ENCODE assay signal across 8 mouse cellular contexts in genomic region chr13:43112280-43112679, GRCm38 (mm10). TPM values are rescaled to one million over a fixed set of nuclear protein-coding genes. Genes with fewer than 3 reads are reported as not detected.
DNase-seq lines count a peak whose midpoint lies in the region.

No protein-coding gene starts in this region.

- peak; percentile 52 for DNase-seq in brain, embryonic 18.5 days (ENCODE audit: low read depth, low spot score)
- DNase-seq in cerebellum, adult 8-10 months, result peak; percentile 84
- DNase-seq in layer of hippocampus, adult 11-12 months (ENCODE audit: low spot score), result peak; percentile 63
- peak; percentile 96 for DNase-seq in left cerebral cortex, postnatal 4 days
- DNase-seq in thymus, adult 18-20 months, result no peak
- DNase-seq in thymus, postnatal 14 days, result no peak
- DNase-seq in ovary, postnatal 36 days (ENCODE audit: low spot score), result no peak
- DNase-seq in embryo, embryonic 10.5 days (ENCODE audit: low spot score), result no peak

- intact Hi-C loops in left cerebral cortex, postnatal 4 days (cut with DNase I), result no loop called here

RNA-seq across cellular contexts. Expression of gene Tbc1d7, which starts 59.0 kb away (rescaled TPM):
- 10 to 100 TPM; 34.5 to 37.3 TPM for total RNA-seq in left cerebral cortex, postnatal 4 days (2021)

Comparison
In these comparisons a context has a peak if more than half of its experiments do, and no peak if none do; other contexts are left out.
1. DNase-seq: peak in brain, embryonic 18.5 days (single experiment), cerebellum, adult 8-10 months (single experiment), layer of hippocampus, adult 11-12 months (single experiment) and left cerebral cortex, postnatal 4 days (single experiment); none in thymus, adult 18-20 months (0 of 2), thymus, postnatal 14 days (single experiment), ovary, postnatal 36 days (single experiment) and embryo, embryonic 10.5 days (single experiment).